Mouse (Mus musculus) spleen, adult 2 months (tissue): ENCODE measurements at regions not wholly inside any gene's neighbourhood (a gene's known extent, or its start where the extent isn't known, plus 50 kb on each side); places are given as distances from the start of the nearest gene placed in this dataset.

Experiments
- CTCF ChIP-seq: fragments of 200-500 bp; IDR thresholded peaks from 2 replicates; pipeline ENCODE4 v1.5.1; 2011; ENCODE audit warnings: mild to moderate bottlenecking, inconsistent platforms; ENCODE audit not compliant: insufficient read depth, insufficient read length, insufficient replicate concordance; ENCODE audit errors: extremely low read depth
- POLR2A ChIP-seq: fragments of 200-500 bp; IDR thresholded peaks from 2 replicates; pipeline ENCODE4 v1.6.1; 2011; ENCODE audit warnings: low read depth, low read length, inconsistent platforms

DNA sequence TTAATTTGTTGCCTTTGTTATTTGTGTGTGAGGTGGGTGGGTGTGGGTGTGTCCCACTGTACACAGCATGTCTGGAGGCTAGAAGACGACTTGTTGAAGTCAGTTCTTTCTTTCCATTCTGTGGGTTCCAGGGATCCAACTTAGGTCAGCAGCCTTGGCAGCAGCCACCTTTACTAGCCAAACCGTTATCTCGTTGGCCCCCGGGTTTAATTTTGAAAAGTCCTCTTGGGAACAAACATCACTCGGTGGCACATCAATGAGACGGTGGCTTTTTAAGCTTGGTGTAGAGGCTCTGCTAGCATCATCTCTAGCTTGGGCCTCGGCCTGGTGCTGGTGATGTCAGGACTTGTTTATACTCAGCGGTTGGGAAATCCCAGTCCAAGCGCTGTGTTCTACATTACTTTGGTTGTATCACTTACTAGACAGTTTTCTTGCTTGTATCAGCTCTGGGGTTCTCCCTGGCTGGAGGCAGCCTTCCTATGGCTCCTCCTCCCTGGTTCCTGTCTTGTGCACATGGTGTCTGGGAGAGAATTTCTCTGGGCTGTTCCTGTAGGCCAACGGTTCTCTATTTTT, 217.6 kb downstream of the Tle3 start:
- TF ChIP-seq POLR2A (no peak), CTCF (no peak)
